Mouse (Mus musculus): ENCODE results near the gene Tgfbr3. TPM values are rescaled to one million over a fixed set of nuclear protein-coding genes. Genes with fewer than 3 reads are reported as not detected.
A peak's percentile ranks its signal among the peaks of the same experiment; 100 is the strongest.

Gene Tgfbr3
- polyA plus RNA-seq, 1 experiment from 2014 or later: 7.8 TPM

GRCm38 (mm10) chr5:107078361-107078760, 211.1 kb downstream of the Tgfbr3 start:
- Histone ChIP-seq H3K4me1 (ENCODE audit: control insufficient read depth, insufficient read depth, low read length) (0 out of 2 replicates have a peak, but pooled peaks cover 2% of the 10 kb centered on the region), H3K9ac (ENCODE audit: low read length) (no peak overlapping the region), H3K9me3 (ENCODE audit: control insufficient read depth, low read length) (no peaks in the 10 kb centered on the region), H3K27me3 (ENCODE audit: control insufficient read depth, insufficient read depth, low read length) (no peaks in the 10 kb centered on the region), H3K4me3 (ENCODE audit: low read depth, low read length) (no peak overlapping the region), H3K27ac (ENCODE audit: low read depth, low read length) (no peak overlapping the region), H3K4me2 (no peak overlapping the region), H3K36me3 (ENCODE audit: control insufficient read depth, insufficient read depth, low read length) (no peaks in the 10 kb centered on the region)
- DNase-seq (ENCODE audit: low spot score, missing footprints) (no peak), ATAC-seq (ENCODE audit: low FRiP score) (no peak)
- 96% methylated on average over 3 of the region's 3 CpGs for WGBS

- Histone ChIP-seq H3K27ac (ENCODE audit: low read depth, low read length) (no peak overlapping the region), H3K27me3 (ENCODE audit: control insufficient read depth, insufficient read depth, low read length) (no peaks in the 10 kb centered on the region), H3K4me3 (ENCODE audit: low read depth, low read length) (no peak overlapping the region), H3K9ac (ENCODE audit: low read length) (no peak overlapping the region), H3K4me1 (ENCODE audit: control insufficient read depth, insufficient read depth, low read length) (0 out of 2 replicates have a peak, but pooled peaks cover 2% of the 10 kb centered on the region), H3K36me3 (ENCODE audit: control insufficient read depth, insufficient read depth, low read length) (no peaks in the 10 kb centered on the region), H3K4me2 (no peak overlapping the region), H3K9me3 (ENCODE audit: control insufficient read depth, low read length) (no peaks in the 10 kb centered on the region)
- ATAC-seq (ENCODE audit: low FRiP score) (no peak), DNase-seq (ENCODE audit: low spot score, missing footprints) (no peak)
- WGBS: 94% methylated on average over 7 of the region's 7 CpGs
Observed at GRCm38 (mm10) chr5:107077900-107078299, 211.5 kb downstream of the Tgfbr3 start.

- H3K4me2 ChIP-seq: no peak overlapping the region
- no peaks in the 10 kb centered on the region for H3K4me1 ChIP-seq (ENCODE audit: control insufficient read depth, insufficient read depth, low read length)
- no peaks in the 10 kb centered on the region for H3K9me3 ChIP-seq (ENCODE audit: control insufficient read depth, low read length)
- no peaks in the 10 kb centered on the region for H3K36me3 ChIP-seq (ENCODE audit: control insufficient read depth, insufficient read depth, low read length)
- no peaks in the 10 kb centered on the region for H3K27me3 ChIP-seq (ENCODE audit: control insufficient read depth, insufficient read depth, low read length)
- no peak overlapping the region for H3K9ac ChIP-seq (ENCODE audit: low read length)
- 87% methylated on average over 13 of the region's 13 CpGs for WGBS
- no peak overlapping the region for H3K4me3 ChIP-seq (ENCODE audit: low read depth, low read length)
- H3K27ac ChIP-seq (ENCODE audit: low read depth, low read length): no peak overlapping the region
- DNase-seq (ENCODE audit: low spot score, missing footprints) (no peak), ATAC-seq (ENCODE audit: low FRiP score) (no peak)
Observed at GRCm38 (mm10) chr5:107074980-107075583, 214.3 kb downstream of the Tgfbr3 start.

- Histone ChIP-seq H3K27ac (ENCODE audit: low read depth, low read length) (no peak overlapping the region), H3K36me3 (ENCODE audit: control insufficient read depth, insufficient read depth, low read length) (no peaks in the 10 kb centered on the region), H3K9ac (ENCODE audit: low read length) (no peak overlapping the region), H3K4me3 (ENCODE audit: low read depth, low read length) (no peak overlapping the region), H3K27me3 (ENCODE audit: control insufficient read depth, insufficient read depth, low read length) (no peaks in the 10 kb centered on the region), H3K4me2 (no peak overlapping the region), H3K4me1 (ENCODE audit: control insufficient read depth, insufficient read depth, low read length) (no peaks in the 10 kb centered on the region), H3K9me3 (ENCODE audit: control insufficient read depth, low read length) (no peaks in the 10 kb centered on the region)
- ATAC-seq (ENCODE audit: low FRiP score) (peak; percentile 42; the same call in 1 of the 2 replicates), DNase-seq (ENCODE audit: low spot score, missing footprints) (no peak)
- WGBS: 42% methylated on average over 4 of the region's 4 CpGs
Observed at GRCm38 (mm10) chr5:107074350-107074749, 215.1 kb downstream of the Tgfbr3 start.

GRCm38 (mm10) chr5:107073536-107073935, 215.9 kb downstream of the Tgfbr3 start:
- no peak overlapping the region for H3K27ac ChIP-seq (ENCODE audit: low read depth, low read length)
- DNase-seq (ENCODE audit: low spot score, missing footprints) (peak; percentile 61), ATAC-seq (ENCODE audit: low FRiP score) (no peak)
- no peaks in the 10 kb centered on the region for H3K9me3 ChIP-seq (ENCODE audit: control insufficient read depth, low read length)
- H3K36me3 ChIP-seq (ENCODE audit: control insufficient read depth, insufficient read depth, low read length): no peaks in the 10 kb centered on the region
- no peaks in the 10 kb centered on the region for H3K27me3 ChIP-seq (ENCODE audit: control insufficient read depth, insufficient read depth, low read length)
- no peaks in the 10 kb centered on the region for H3K4me1 ChIP-seq (ENCODE audit: control insufficient read depth, insufficient read depth, low read length)
- H3K9ac ChIP-seq (ENCODE audit: low read length): no peak overlapping the region
- no peak overlapping the region for H3K4me3 ChIP-seq (ENCODE audit: low read depth, low read length)
- no peak overlapping the region for H3K4me2 ChIP-seq
- 46% methylated on average over 3 of the region's 3 CpGs for WGBS

- H3K27me3 ChIP-seq (ENCODE audit: control insufficient read depth, insufficient read depth, low read length): no peaks in the 10 kb centered on the region
- H3K27ac ChIP-seq (ENCODE audit: low read depth, low read length): no peak overlapping the region
- H3K4me3 ChIP-seq (ENCODE audit: low read depth, low read length): no peak overlapping the region
- no peaks in the 10 kb centered on the region for H3K4me1 ChIP-seq (ENCODE audit: control insufficient read depth, insufficient read depth, low read length)
- 86% methylated on average over 5 of the region's 5 CpGs for WGBS
- ATAC-seq (ENCODE audit: low FRiP score): no peak
- peak; percentile 73 for DNase-seq (ENCODE audit: low spot score, missing footprints)
- no peaks in the 10 kb centered on the region for H3K9me3 ChIP-seq (ENCODE audit: control insufficient read depth, low read length)
- H3K4me2 ChIP-seq: no peak overlapping the region
- no peaks in the 10 kb centered on the region for H3K36me3 ChIP-seq (ENCODE audit: control insufficient read depth, insufficient read depth, low read length)
- no peak overlapping the region for H3K9ac ChIP-seq (ENCODE audit: low read length)
Observed at GRCm38 (mm10) chr5:107068146-107068545, 221.3 kb downstream of the Tgfbr3 start.

- no peaks in the 10 kb centered on the region for H3K9me3 ChIP-seq (ENCODE audit: control insufficient read depth, low read length)
- 87% methylated on average over 7 of the region's 7 CpGs for WGBS
- no peak overlapping the region for H3K4me2 ChIP-seq
- ATAC-seq (ENCODE audit: low FRiP score): no peak
- no peaks in the 10 kb centered on the region for H3K4me1 ChIP-seq (ENCODE audit: control insufficient read depth, insufficient read depth, low read length)
- no peaks in the 10 kb centered on the region for H3K36me3 ChIP-seq (ENCODE audit: control insufficient read depth, insufficient read depth, low read length)
- peak; percentile 69 for DNase-seq (ENCODE audit: low spot score, missing footprints)
- H3K27me3 ChIP-seq (ENCODE audit: control insufficient read depth, insufficient read depth, low read length): no peaks in the 10 kb centered on the region
- no peak overlapping the region for H3K9ac ChIP-seq (ENCODE audit: low read length)
- H3K27ac ChIP-seq (ENCODE audit: low read depth, low read length): no peak overlapping the region
- no peak overlapping the region for H3K4me3 ChIP-seq (ENCODE audit: low read depth, low read length)
Observed at GRCm38 (mm10) chr5:107067531-107067930, 221.9 kb downstream of the Tgfbr3 start.

- Histone ChIP-seq H3K27ac (ENCODE audit: low read depth, low read length) (no peak overlapping the region), H3K4me3 (ENCODE audit: low read depth, low read length) (no peak overlapping the region), H3K4me1 (ENCODE audit: control insufficient read depth, insufficient read depth, low read length) (no peaks in the 10 kb centered on the region), H3K9ac (ENCODE audit: low read length) (no peak overlapping the region), H3K4me2 (no peak overlapping the region), H3K27me3 (ENCODE audit: control insufficient read depth, insufficient read depth, low read length) (no peaks in the 10 kb centered on the region), H3K9me3 (ENCODE audit: control insufficient read depth, low read length) (no peaks in the 10 kb centered on the region), H3K36me3 (ENCODE audit: control insufficient read depth, insufficient read depth, low read length) (no peaks in the 10 kb centered on the region)
- 63% methylated on average over 5 of the region's 5 CpGs for WGBS
- no peak for ATAC-seq (ENCODE audit: low FRiP score)
- peak; percentile 84 for DNase-seq (ENCODE audit: low spot score, missing footprints)
Observed at GRCm38 (mm10) chr5:107064922-107065321, 224.5 kb downstream of the Tgfbr3 start.

GRCm38 (mm10) chr5:107062229-107062852, 227.1 kb downstream of the Tgfbr3 start:
- DNase-seq (ENCODE audit: low spot score, missing footprints): peak; percentile 88
- H3K9ac ChIP-seq (ENCODE audit: low read length): no peak overlapping the region
- no peak overlapping the region for H3K27ac ChIP-seq (ENCODE audit: low read depth, low read length)
- no peak overlapping the region for H3K4me2 ChIP-seq
- no peaks in the 10 kb centered on the region for H3K4me1 ChIP-seq (ENCODE audit: control insufficient read depth, insufficient read depth, low read length)
- 51% methylated on average over 12 of the region's 12 CpGs for WGBS
- no peaks in the 10 kb centered on the region for H3K27me3 ChIP-seq (ENCODE audit: control insufficient read depth, insufficient read depth, low read length)
- H3K36me3 ChIP-seq (ENCODE audit: control insufficient read depth, insufficient read depth, low read length): no peaks in the 10 kb centered on the region
- no peaks in the 10 kb centered on the region for H3K9me3 ChIP-seq (ENCODE audit: control insufficient read depth, low read length)
- ATAC-seq (ENCODE audit: low FRiP score): no peak
- no peak overlapping the region for H3K4me3 ChIP-seq (ENCODE audit: low read depth, low read length)
